Mouse (Mus musculus) left cerebral cortex, adult 11 months (tissue): ENCODE data around the gene Elp1.

Experiments
- DNase-seq: peaks from one replicate; pipeline ENCODE4 v3.0.0; 2022; ENCODE audit warnings: low spot score

Elp1 gene

GRCm38 (mm10) chr4:56702234-56702633, 99.9 kb downstream of the Elp1 start:
- DNase-seq: no peak
